Mouse (Mus musculus) cortical plate, adult 2 months (tissue): ENCODE results near the gene Nyap1.

Source experiments
- CTCF ChIP-seq: fragments of 200-500 bp; IDR thresholded peaks from 2 replicates; pipeline ENCODE4 v1.5.1; 2011; ENCODE audit warnings: mild to moderate bottlenecking, control low read depth, low read length; ENCODE audit not compliant: insufficient read depth; ENCODE audit errors: extremely low read depth
- POLR2A ChIP-seq: fragments of 200-500 bp; IDR thresholded peaks from 2 replicates; pipeline ENCODE4 v1.6.1; 2011; ENCODE audit warnings: mild to moderate bottlenecking, low read length, control low read depth; ENCODE audit not compliant: insufficient read depth; ENCODE audit errors: extremely low read depth

GRCm38 (mm10) chr5:137755425-137755824, 14.0 kb upstream of the Nyap1 start:
- TF ChIP-seq CTCF (no peak), POLR2A (no peak)
